Mouse (Mus musculus) ES-Bruce4 (cell line): ENCODE measurements around the gene Lrrc52. TPM values are rescaled to one million over a fixed set of nuclear protein-coding genes. Genes with fewer than 3 reads are reported as not detected.
A peak's percentile ranks its signal among the peaks of the same experiment; 100 is the strongest.

Experiments
- H3K27ac ChIP-seq: 2 replicates; pipeline ENCODE4 v1.5.1; 2012; ENCODE audit warnings: low read length, inconsistent platforms; ENCODE audit not compliant: insufficient read depth
- H3K27me3 ChIP-seq: 2 replicates; pipeline ENCODE4 v1.6.1; 2012; ENCODE audit warnings: mild to moderate bottlenecking, low read length, inconsistent platforms; ENCODE audit not compliant: control insufficient read depth, poor library complexity, insufficient read depth, severe bottlenecking
- H3K36me3 ChIP-seq: 2 replicates; pipeline ENCODE4 v1.6.1; 2012; ENCODE audit warnings: inconsistent platforms, mild to moderate bottlenecking, low read length, moderate library complexity; ENCODE audit not compliant: control insufficient read depth, poor library complexity, insufficient read depth, severe bottlenecking
- H3K4me1 ChIP-seq: one replicate; pipeline ENCODE4 v1.8.1; 2011; ENCODE audit warnings: low read length; ENCODE audit not compliant: control insufficient read depth, insufficient read depth
- H3K4me3 ChIP-seq: 2 replicates; pipeline ENCODE4 v1.5.1; 2011; ENCODE audit warnings: low read depth, mild to moderate bottlenecking, low read length
- H3K9ac ChIP-seq: 2 replicates; pipeline ENCODE4 v1.6.1; 2012; ENCODE audit warnings: low read depth, mild to moderate bottlenecking, inconsistent platforms; ENCODE audit not compliant: poor library complexity, severe bottlenecking
- H3K9me3 ChIP-seq: replicated peaks from 2 replicates; pipeline ENCODE4 v1.6.1; 2012; ENCODE audit warnings: mild to moderate bottlenecking, low read length, inconsistent platforms; ENCODE audit not compliant: control insufficient read depth, poor library complexity, insufficient read depth, severe bottlenecking
- CTCF ChIP-seq: IDR thresholded peaks from one replicate; pipeline ENCODE4 v1.8.1; 2011; ENCODE audit warnings: low read depth, low read length
- EP300 ChIP-seq: IDR thresholded peaks from 2 replicates; pipeline ENCODE4 v1.6.1; 2011; ENCODE audit warnings: low read depth, low read length; ENCODE audit not compliant: insufficient read depth
- POLR2A ChIP-seq: IDR thresholded peaks from one replicate; pipeline ENCODE4 v1.8.1; 2011; ENCODE audit warnings: low read length; ENCODE audit not compliant: insufficient read depth
- polyA plus RNA-seq: library from polyadenylated mRNA; stranded (reverse); fragments of >200 nt; gene quantifications from 2 replicates; pipeline ENCODE4 v1.2.4, GENCODE M21; 2011; ENCODE audit warnings: low read depth; ENCODE audit not compliant: missing spikeins, insufficient read depth, insufficient read length

The Lrrc52 gene
- polyA plus RNA-seq, 1 experiment = not detected

GRCm38 (mm10) chr1:167497560-167497959, 31.0 kb upstream of the Lrrc52 start:
- Histone ChIP-seq H3K9me3 (no peaks in the 10 kb centered on the region), H3K9ac (no peak overlapping the region), H3K4me3 (no peak overlapping the region), H3K4me1 (peaks cover 2% of the 10 kb centered on the region), H3K27me3 (no peaks in the 10 kb centered on the region), H3K27ac (0 out of 2 replicates have a peak overlapping the region, but pooled peaks have one; percentile 20), H3K36me3 (no peaks in the 10 kb centered on the region)
- TF ChIP-seq CTCF = no peak
- 0 out of 2 replicates have a peak, but pooled peaks have one; percentile 62 for TF ChIP-seq EP300
- no peak for TF ChIP-seq POLR2A

DNA sequence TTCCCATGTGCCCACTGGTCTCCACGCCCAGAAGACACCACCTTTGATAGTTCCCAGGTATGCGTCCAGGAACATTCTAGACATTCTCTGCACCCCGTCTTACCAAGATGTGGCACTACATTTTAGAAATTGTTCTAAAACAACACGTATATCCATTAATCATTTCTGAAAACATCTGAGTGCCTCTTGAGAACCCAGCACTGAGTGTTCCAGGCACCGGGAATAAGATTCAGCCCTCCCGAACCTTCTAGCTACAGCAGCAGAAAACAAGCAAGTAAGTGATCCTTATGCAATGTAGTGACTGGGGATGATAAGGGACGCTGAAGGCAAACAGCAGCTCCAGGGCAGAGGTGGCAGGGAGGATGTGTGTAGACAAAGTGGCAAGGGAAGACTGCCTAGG, 24.9 kb upstream of the Lrrc52 start:
- Histone ChIP-seq H3K27ac (no peak overlapping the region), H3K4me1 (no peaks in the 10 kb centered on the region), H3K9ac (no peak overlapping the region), H3K4me3 (no peak overlapping the region), H3K27me3 (no peaks in the 10 kb centered on the region), H3K9me3 (no peaks in the 10 kb centered on the region), H3K36me3 (no peaks in the 10 kb centered on the region)
- no peak for TF ChIP-seq EP300
- no peak for TF ChIP-seq CTCF
- no peak for TF ChIP-seq POLR2A

DNA sequence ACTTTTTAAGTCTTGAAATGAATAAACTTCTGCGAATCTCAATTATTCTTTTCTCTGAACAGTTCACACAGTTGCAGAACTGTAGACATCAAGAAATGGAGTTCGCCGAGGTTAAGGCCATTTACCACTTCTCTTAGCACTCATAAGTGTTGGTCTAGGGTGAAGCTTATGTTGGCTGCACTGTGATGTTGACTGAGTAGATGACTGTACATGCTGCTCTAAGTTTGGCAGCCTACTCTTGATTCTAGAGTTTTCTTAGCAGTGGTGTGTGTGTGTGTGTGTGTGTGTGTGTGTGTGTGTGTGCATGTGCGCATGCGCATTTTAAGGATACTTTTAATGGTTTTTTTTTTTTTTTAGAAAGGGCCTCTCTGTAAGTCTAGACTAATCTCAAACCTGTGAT, 21.4 kb upstream of the Lrrc52 start:
- TF ChIP-seq CTCF (no peak), POLR2A (no peak), EP300 (no peak)
- no peaks in the 10 kb centered on the region for H3K4me1 ChIP-seq
- no peak overlapping the region for H3K27ac ChIP-seq
- H3K27me3 ChIP-seq = no peaks in the 10 kb centered on the region; the same call in 1 of the 2 replicates
- H3K36me3 ChIP-seq = no peaks in the 10 kb centered on the region
- H3K9me3 ChIP-seq = no peaks in the 10 kb centered on the region
- no peak overlapping the region for H3K4me3 ChIP-seq
- H3K9ac ChIP-seq = no peak overlapping the region

DNA sequence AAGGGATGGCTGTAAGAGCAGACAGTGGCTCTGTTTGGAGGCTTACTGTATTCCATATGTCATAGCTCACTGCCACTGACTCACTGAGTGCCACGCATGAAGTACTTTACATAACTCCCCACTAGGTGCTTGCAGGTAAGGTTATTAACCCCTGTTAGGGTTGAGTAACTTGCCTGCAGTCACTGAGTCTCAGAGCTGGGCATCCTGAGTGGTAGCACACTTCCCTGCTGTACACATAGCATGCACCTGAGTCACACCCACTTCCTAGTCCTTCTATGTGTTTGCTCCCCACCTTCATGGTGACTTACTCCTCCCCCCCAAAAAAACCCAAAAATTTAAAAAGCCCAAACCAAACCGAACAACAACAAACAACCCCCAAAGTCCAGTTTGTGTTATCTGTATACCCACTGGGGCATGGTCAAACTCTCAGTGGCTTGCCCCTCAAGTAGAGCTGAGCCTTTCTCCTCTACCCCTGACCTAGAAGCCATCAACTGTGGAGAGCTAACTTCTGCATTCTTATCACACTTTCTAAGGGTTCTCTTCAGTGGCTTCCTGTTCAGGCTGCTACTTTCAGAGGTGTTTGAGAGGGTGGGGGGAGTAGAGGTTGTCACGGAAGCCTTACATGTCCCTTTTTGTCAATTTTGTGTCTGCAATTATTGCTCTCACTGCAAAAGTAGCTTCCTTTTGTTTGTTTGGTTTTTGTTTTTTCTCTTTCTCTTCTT, 20.5 kb upstream of the Lrrc52 start:
- Histone ChIP-seq H3K27ac (no peak overlapping the region), H3K9ac (no peak overlapping the region), H3K4me1 (no peaks in the 10 kb centered on the region), H3K36me3 (no peaks in the 10 kb centered on the region), H3K27me3 (no peaks in the 10 kb centered on the region; the same call in 1 of the 2 replicates), H3K9me3 (no peaks in the 10 kb centered on the region), H3K4me3 (no peak overlapping the region)
- TF ChIP-seq POLR2A = no peak
- no peak for TF ChIP-seq CTCF
- TF ChIP-seq EP300 = no peak

- Histone ChIP-seq H3K36me3 (no peaks in the 10 kb centered on the region), H3K4me3 (no peak overlapping the region), H3K27ac (no peak overlapping the region), H3K9me3 (no peaks in the 10 kb centered on the region), H3K9ac (no peak overlapping the region), H3K4me1 (no peaks in the 10 kb centered on the region), H3K27me3 (no peaks in the 10 kb centered on the region; the same call in 1 of the 2 replicates)
- TF ChIP-seq CTCF (no peak), EP300 (no peak), POLR2A (no peak)
Measured at GRCm38 (mm10) chr1:167482863-167483262, 16.3 kb upstream of the Lrrc52 start.

- Histone ChIP-seq H3K36me3 (no peaks in the 10 kb centered on the region), H3K9me3 (no peaks in the 10 kb centered on the region), H3K4me3 (no peak overlapping the region), H3K27ac (no peak overlapping the region), H3K27me3 (no peaks in the 10 kb centered on the region), H3K9ac (no peak overlapping the region), H3K4me1 (no peaks in the 10 kb centered on the region)
- TF ChIP-seq CTCF (no peak), POLR2A (no peak), EP300 (no peak)
Measured at GRCm38 (mm10) chr1:167473585-167473984, 7.0 kb upstream of the Lrrc52 start.
